8 mouse cellular contexts compared by ENCODE assay signal in genomic region chr6:83162701-83163100, GRCm38 (mm10). TPM values are rescaled to one million over a fixed set of nuclear protein-coding genes. Genes with fewer than 3 reads are reported as not detected.
DNase-seq lines count a peak whose midpoint lies in the region; ATAC-seq and TF ChIP-seq lines count a peak whose summit lies in the region.

No protein-coding gene starts in this region.

- H3K4me2 ChIP-seq in forebrain, embryonic 14.5 days (ENCODE audit: low read length) = peak overlapping the region; percentile 41
- peak overlapping the region; percentile 77 for H3K4me2 ChIP-seq in liver, embryonic 11.5 days
- peak overlapping the region; percentile 31 for H3K4me2 ChIP-seq in myocyte (ENCODE audit: low read depth)

- peak overlapping the region; percentile 18; the same call in 1 of the 2 replicates for H3K4me3 ChIP-seq in forebrain, embryonic 14.5 days (ENCODE audit: low read depth, low read length)
- peak overlapping the region; percentile 48 for H3K4me3 ChIP-seq in liver, embryonic 11.5 days (ENCODE audit: low read depth, low read length)
- H3K4me3 ChIP-seq in myocyte = no peak overlapping the region
- no peak overlapping the region for H3K4me3 ChIP-seq in thymus, adult 2 months (ENCODE audit: control insufficient read depth, insufficient read depth, low read length)

- ATAC-seq in forebrain, embryonic 14.5 days = no peak
- no peak for ATAC-seq in liver, embryonic 11.5 days (replicated peaks; ENCODE audit: low FRiP score)

- peaks cover 16% of the 10 kb centered on the region for H3K4me1 ChIP-seq in forebrain, embryonic 14.5 days (ENCODE audit: control insufficient read depth, insufficient read depth, low read length)
- H3K4me1 ChIP-seq in liver, embryonic 11.5 days (replicated peaks; ENCODE audit: control insufficient read depth, insufficient read depth, low read length) = peaks cover 15% of the 10 kb centered on the region
- H3K4me1 ChIP-seq in thymus, adult 2 months (replicated peaks; ENCODE audit: control insufficient read depth, insufficient read depth, low read length) = no peaks in the 10 kb centered on the region

- no peak for TF ChIP-seq CTCF in thymus, adult 2 months (IDR thresholded peaks at IDR 0.05; ENCODE audit: borderline replicate concordance, control insufficient read depth, extremely low read depth, insufficient read depth, low read length, poor library complexity)

- TF ChIP-seq POLR2A in myocyte (IDR thresholded peaks at IDR 0.05; ENCODE audit: insufficient read length, low read depth) = no peak
- TF ChIP-seq POLR2A in thymus, adult 2 months (IDR thresholded peaks at IDR 0.05; ENCODE audit: control insufficient read depth, extremely low read depth, insufficient read depth, low read length, poor library complexity) = no peak

- no peak overlapping the region for H3K27ac ChIP-seq in forebrain, embryonic 14.5 days (ENCODE audit: low read depth, low read length)
- H3K27ac ChIP-seq in liver, embryonic 11.5 days (ENCODE audit: low read depth, low read length) = no peak overlapping the region
- H3K27ac ChIP-seq in thymus, adult 2 months (ENCODE audit: control insufficient read depth, insufficient read depth, low read length) = no peak overlapping the region

- H3K9me3 ChIP-seq in forebrain, embryonic 14.5 days (replicated peaks; ENCODE audit: control insufficient read depth, low read length) = no peaks in the 10 kb centered on the region
- H3K9me3 ChIP-seq in liver, embryonic 11.5 days (ENCODE audit: control insufficient read depth, low read length) = no peaks in the 10 kb centered on the region

- no peak overlapping the region for H3ac ChIP-seq in myocyte (ENCODE audit: control insufficient read depth, insufficient read length)

- peak; percentile 64 for DNase-seq in right cerebral cortex, adult 18-20 months
- no peak for DNase-seq in right cerebral cortex, postnatal 25 days
- peak; percentile 71 for DNase-seq in c-Kit-positive CD71-positive TER-119-positive erythroid progenitor cells, embryonic 14.5 days (ENCODE audit: low spot score)
- DNase-seq in forebrain, embryonic 14.5 days (ENCODE audit: low spot score) = peak; percentile 73
- peak; percentile 39 for DNase-seq in hindlimb bud, embryonic 11.5 days (ENCODE audit: extremely low spot score, low read depth, low spot score)
- peak; percentile 62 for DNase-seq in liver, embryonic 11.5 days (ENCODE audit: low spot score)
- peak; percentile 51 for DNase-seq in thymus, adult 2 months

- H3K36me3 ChIP-seq in forebrain, embryonic 14.5 days (ENCODE audit: control insufficient read depth, insufficient read depth, low read length) = no peaks in the 10 kb centered on the region
- no peaks in the 10 kb centered on the region for H3K36me3 ChIP-seq in liver, embryonic 11.5 days (ENCODE audit: control insufficient read depth, insufficient read depth, low read length)
- no peaks in the 10 kb centered on the region for H3K36me3 ChIP-seq in myocyte (ENCODE audit: control insufficient read depth, insufficient read depth)
- H3K36me3 ChIP-seq in thymus, adult 2 months (ENCODE audit: control insufficient read depth, insufficient read depth, low read length) = no peaks in the 10 kb centered on the region

- peaks cover 18% of the 10 kb centered on the region for H3K79me2 ChIP-seq in myocyte (ENCODE audit: control insufficient read depth, insufficient read depth)

- peaks cover 36% of the 10 kb centered on the region for H3K27me3 ChIP-seq in forebrain, embryonic 14.5 days (replicated peaks; ENCODE audit: control insufficient read depth, insufficient read depth, low read length)
- H3K27me3 ChIP-seq in liver, embryonic 11.5 days (replicated peaks; ENCODE audit: control insufficient read depth, insufficient read depth, low read length) = peaks cover 24% of the 10 kb centered on the region
- H3K27me3 ChIP-seq in myocyte (ENCODE audit: control insufficient read depth, insufficient read depth, insufficient read length) = peaks cover 12% of the 10 kb centered on the region
- H3K27me3 ChIP-seq in thymus, adult 2 months (ENCODE audit: control insufficient read depth, insufficient read depth, low read length) = peaks cover 9% of the 10 kb centered on the region; the same call in 1 of the 2 replicates

- peak overlapping the region; percentile 37 for H3K9ac ChIP-seq in forebrain, embryonic 14.5 days (ENCODE audit: low read length)
- no peak overlapping the region for H3K9ac ChIP-seq in liver, embryonic 11.5 days (ENCODE audit: low read depth, low read length)

- WGBS in forebrain, embryonic 14.5 days = 0% methylated on average over 8 of the region's 8 CpGs
- 3% methylated on average over 8 of the region's 8 CpGs for WGBS in liver, embryonic 11.5 days
- 4% methylated on average over 8 of the region's 8 CpGs for WGBS in thymus, adult 2 months

TF ChIP-seq in myocyte, 11 proteins besides CTCF, POLR2A, EP300 and RAD21:
- TF ChIP-seq MAX (IDR thresholded peaks at IDR 0.05; ENCODE audit: low read depth) (no peak), MYOG (IDR thresholded peaks at IDR 0.05; ENCODE audit: control insufficient read depth in 1 of 3, insufficient read depth in 1 of 3, insufficient read length in 2 of 3, low read depth in 2 of 3) (no peak), CEBPB (IDR thresholded peaks at IDR 0.05; ENCODE audit: insufficient read depth, poor library complexity, severe bottlenecking) (no peak), USF1 (IDR thresholded peaks at IDR 0.05; ENCODE audit: low read depth) (no peak), TCF12 (IDR thresholded peaks at IDR 0.05; ENCODE audit: insufficient read depth, poor library complexity, severe bottlenecking) (no peak), MYOD1 (IDR thresholded peaks at IDR 0.05; ENCODE audit: control insufficient read depth in 1 of 3, insufficient read length in 2 of 3, low read depth in 2 of 3) (no peak), SRF (IDR thresholded peaks at IDR 0.05; ENCODE audit: control insufficient read depth, insufficient read length, low read depth) (no peak), TCF3 (IDR thresholded peaks at IDR 0.05; ENCODE audit: insufficient read length, low read depth) (no peak), REST (IDR thresholded peaks at IDR 0.05; ENCODE audit: insufficient read depth, insufficient read length) (no peak), E2F4 (IDR thresholded peaks at IDR 0.05; ENCODE audit: insufficient read depth) (no peak), POLR2AphosphoS2 (IDR thresholded peaks at IDR 0.05; ENCODE audit: insufficient read length, low read depth) (no peak)
TF ChIP-seq in myocyte: peak in this region for 0.

RNA-seq across cellular contexts. Expression of gene Dctn1, which starts 3.0 kb away (rescaled TPM):
- polyA plus RNA-seq in forebrain, embryonic 14.5 days (2014; fragmentation: Nextera tagmentation; extraction: Ambion mirVana) = 101 and 133 TPM in 2 replicates
- 56.3 and 63.4 TPM in 2 replicates for polyA plus RNA-seq in liver, embryonic 11.5 days (2014; fragmentation: Nextera tagmentation; extraction: Ambion mirVana)
- 106 TPM for polyA plus RNA-seq in myocyte (2012; fragmentation: generic; extraction: Trizol)
- 166 and 167 TPM in 2 replicates for polyA plus RNA-seq in thymus, adult 2 months (2012; rRNA removed)

RNA-seq across cellular contexts. Expression of gene 1700003E16Rik, which starts 6.5 kb away (rescaled TPM):
- polyA plus RNA-seq in forebrain, embryonic 14.5 days (2014; fragmentation: Nextera tagmentation; extraction: Ambion mirVana) = 5.8 and 7.5 TPM in 2 replicates
- 0.08 and 0.12 TPM in 2 replicates for polyA plus RNA-seq in liver, embryonic 11.5 days (2014; fragmentation: Nextera tagmentation; extraction: Ambion mirVana)
- 1.9 TPM for polyA plus RNA-seq in myocyte (2012; fragmentation: generic; extraction: Trizol)
- polyA plus RNA-seq in thymus, adult 2 months (2012; rRNA removed) = 0.19 and 0.38 TPM in 2 replicates

RNA-seq across cellular contexts. Expression of gene Wdr54, which starts 6.5 kb away (rescaled TPM):
- 20.6 and 23.9 TPM in 2 replicates for polyA plus RNA-seq in forebrain, embryonic 14.5 days (2014; fragmentation: Nextera tagmentation; extraction: Ambion mirVana)
- 2.3 and 4.3 TPM in 2 replicates for polyA plus RNA-seq in liver, embryonic 11.5 days (2014; fragmentation: Nextera tagmentation; extraction: Ambion mirVana)
- polyA plus RNA-seq in myocyte (2012; fragmentation: generic; extraction: Trizol) = 12.3 TPM
- 0.80 and 0.89 TPM in 2 replicates for polyA plus RNA-seq in thymus, adult 2 months (2012; rRNA removed)

RNA-seq across cellular contexts. Expression of gene Rtkn, which starts 27.4 kb away (rescaled TPM):
- 4.7 and 4.8 TPM in 2 replicates for polyA plus RNA-seq in forebrain, embryonic 14.5 days (2014; fragmentation: Nextera tagmentation; extraction: Ambion mirVana)
- polyA plus RNA-seq in liver, embryonic 11.5 days (2014; fragmentation: Nextera tagmentation; extraction: Ambion mirVana) = 14.7 and 15.4 TPM in 2 replicates
- 29.7 TPM for polyA plus RNA-seq in myocyte (2012; fragmentation: generic; extraction: Trizol)
- 40.5 and 41.3 TPM in 2 replicates for polyA plus RNA-seq in thymus, adult 2 months (2012; rRNA removed)

RNA-seq across cellular contexts. Expression of gene Ino80b, which starts 37.5 kb away (rescaled TPM):
- 15.6 and 17.5 TPM in 2 replicates for polyA plus RNA-seq in forebrain, embryonic 14.5 days (2014; fragmentation: Nextera tagmentation; extraction: Ambion mirVana)
- polyA plus RNA-seq in liver, embryonic 11.5 days (2014; fragmentation: Nextera tagmentation; extraction: Ambion mirVana) = 15.8 and 17.6 TPM in 2 replicates
- 38.3 TPM for polyA plus RNA-seq in myocyte (2012; fragmentation: generic; extraction: Trizol)
- 67.2 and 98.6 TPM in 2 replicates for polyA plus RNA-seq in thymus, adult 2 months (2012; rRNA removed)

Comparison
In these comparisons a context has a peak if more than half of its experiments do, and no peak if none do; other contexts are left out.
1. H3K4me3 ChIP-seq: peak in forebrain, embryonic 14.5 days (single experiment) and liver, embryonic 11.5 days (single experiment); none in myocyte (single experiment) and thymus, adult 2 months (single experiment).
2. Peak in every context shown above with its lines, with median percentiles within 50 percentile points of each other: H3K4me2 ChIP-seq.